Mouse (Mus musculus): Measurements from ENCODE around the gene Tet2. TPM values are rescaled to one million over a fixed set of nuclear protein-coding genes. Genes with fewer than 3 reads are reported as not detected.

Tet2 gene
- polyA plus RNA-seq, 1 experiment from 2014 or later: 20.9 TPM

- Histone ChIP-seq H3K36me3 (peaks cover 11% of the 10 kb centered on the region; the same call in 1 of the 2 replicates), H3K4me1 (replicated peaks) (no peaks in the 10 kb centered on the region), H3K4me3 (no peak overlapping the region), H3K27ac (no peak overlapping the region), H3K27me3 (ENCODE audit: insufficient read depth, poor library complexity, severe bottlenecking) (no peaks in the 10 kb centered on the region), H3K9me3 (no peaks in the 10 kb centered on the region)
- WGBS: 85% methylated on average over 1 of the region's 1 CpGs
- DNase-seq (ENCODE audit: low spot score): no peak
Observed at GRCm38 (mm10) chr3:133525578-133525977, 19.4 kb downstream of the Tet2 start.

DNA sequence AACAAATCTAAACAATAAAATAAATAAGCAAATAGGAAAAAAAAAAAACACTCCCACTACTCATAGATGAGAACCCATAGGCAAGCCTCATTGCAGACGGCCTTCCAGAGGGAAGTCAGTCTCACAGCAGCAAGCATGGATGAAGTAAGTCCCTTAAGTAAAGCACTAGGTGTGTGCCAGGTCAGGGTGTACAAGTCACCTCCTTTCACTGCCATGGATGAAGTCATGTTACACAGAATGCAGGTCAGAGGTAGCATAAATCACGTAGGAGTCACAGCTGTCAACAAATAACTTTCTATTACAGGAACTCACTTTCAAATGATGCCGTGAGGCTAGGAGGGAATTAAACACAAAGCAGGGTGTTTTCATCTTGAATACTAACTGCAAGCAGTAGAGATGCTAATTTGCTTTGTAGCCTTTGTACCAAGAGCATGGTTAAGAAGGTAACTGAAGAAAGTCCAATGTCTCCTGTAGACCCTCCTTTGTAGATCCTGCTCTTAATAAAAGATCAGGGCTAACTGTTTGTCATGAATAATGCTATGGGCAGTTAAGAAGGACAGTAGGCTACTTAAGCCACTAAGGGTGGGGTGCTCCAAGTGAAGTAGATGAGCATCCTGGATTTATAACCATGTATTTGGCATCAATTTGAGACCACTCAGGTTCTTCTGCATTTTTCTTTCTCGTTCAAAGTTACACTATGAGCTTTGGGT is 20.4 kb downstream of the Tet2 start:
- peaks cover 11% of the 10 kb centered on the region; the same call in 1 of the 2 replicates for H3K36me3 ChIP-seq
- no peaks in the 10 kb centered on the region for H3K4me1 ChIP-seq (replicated peaks)
- H3K4me3 ChIP-seq: no peak overlapping the region
- WGBS: 86% methylated on average over 4 of the region's 4 CpGs
- H3K27me3 ChIP-seq (ENCODE audit: insufficient read depth, poor library complexity, severe bottlenecking): no peaks in the 10 kb centered on the region
- no peaks in the 10 kb centered on the region for H3K9me3 ChIP-seq
- H3K27ac ChIP-seq: no peak overlapping the region
- DNase-seq (ENCODE audit: low spot score): no peak

- Histone ChIP-seq H3K27me3 (ENCODE audit: insufficient read depth, poor library complexity, severe bottlenecking) (no peaks in the 10 kb centered on the region), H3K36me3 (peaks cover 14% of the 10 kb centered on the region; the same call in 1 of the 2 replicates), H3K4me1 (replicated peaks) (no peaks in the 10 kb centered on the region), H3K9me3 (no peaks in the 10 kb centered on the region), H3K4me3 (no peak overlapping the region), H3K27ac (no peak overlapping the region)
- 94% methylated on average over 6 of the region's 6 CpGs for WGBS
- no peak for DNase-seq (ENCODE audit: low spot score)
Observed at GRCm38 (mm10) chr3:133523191-133523590, 21.7 kb downstream of the Tet2 start.

GRCm38 (mm10) chr3:133522289-133522688 is 22.6 kb downstream of the Tet2 start:
- H3K4me3 ChIP-seq: no peak overlapping the region
- H3K4me1 ChIP-seq (replicated peaks): no peaks in the 10 kb centered on the region
- no peaks in the 10 kb centered on the region for H3K9me3 ChIP-seq
- no peak overlapping the region for H3K27ac ChIP-seq
- DNase-seq (ENCODE audit: low spot score): no peak
- peaks cover 12% of the 10 kb centered on the region for H3K36me3 ChIP-seq
- no peaks in the 10 kb centered on the region for H3K27me3 ChIP-seq (ENCODE audit: insufficient read depth, poor library complexity, severe bottlenecking)
- WGBS: 72% methylated on average over 7 of the region's 7 CpGs

DNA sequence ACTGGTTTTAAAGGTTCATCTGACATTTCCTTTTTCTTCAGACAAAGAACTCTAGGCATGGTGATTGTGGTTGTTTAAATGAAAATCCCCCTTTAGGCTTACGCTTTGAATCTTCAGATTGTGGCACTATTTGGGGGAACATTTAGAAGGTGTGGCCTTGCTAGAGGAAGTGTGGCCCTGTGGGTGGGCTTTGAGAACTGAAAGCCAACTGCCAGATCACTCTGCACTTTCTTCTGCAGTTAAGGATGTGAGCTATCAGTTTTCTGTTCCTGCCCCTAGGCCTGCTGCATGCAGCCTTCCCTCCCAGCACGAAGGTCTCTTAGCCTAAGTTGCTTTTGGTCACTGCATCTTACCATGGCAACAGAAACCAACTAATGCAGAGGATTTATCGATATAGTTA is 26.1 kb downstream of the Tet2 start:
- WGBS: 85% methylated on average over 3 of the region's 3 CpGs
- no peak for DNase-seq (ENCODE audit: low spot score)

DNA sequence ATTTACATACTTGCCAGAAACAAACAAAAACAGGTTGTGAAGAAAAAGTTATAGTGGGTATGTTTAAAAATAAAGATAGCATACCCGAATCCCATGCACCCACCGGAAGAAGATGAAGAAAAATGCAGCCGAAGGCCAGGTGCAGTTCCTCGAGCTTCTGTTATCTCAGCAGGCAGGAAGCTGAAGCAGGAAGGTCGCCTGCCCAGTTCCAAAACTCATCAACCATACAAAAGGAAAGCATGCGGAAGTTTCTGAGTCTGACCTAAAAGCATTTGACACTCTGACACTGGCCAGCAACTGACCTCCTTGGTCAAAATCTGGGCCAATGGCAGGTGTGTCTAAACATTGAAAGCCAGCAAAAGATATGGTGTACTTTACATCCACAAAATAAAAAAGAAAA is 26.8 kb downstream of the Tet2 start:
- no peak overlapping the region for H3K4me3 ChIP-seq
- H3K27me3 ChIP-seq (ENCODE audit: insufficient read depth, poor library complexity, severe bottlenecking): no peaks in the 10 kb centered on the region
- no peaks in the 10 kb centered on the region for H3K9me3 ChIP-seq
- no peak for DNase-seq (ENCODE audit: low spot score)
- no peak overlapping the region for H3K27ac ChIP-seq
- WGBS: 90% methylated on average over 6 of the region's 6 CpGs
- no peaks in the 10 kb centered on the region for H3K4me1 ChIP-seq (replicated peaks)
- H3K36me3 ChIP-seq: peaks cover 45% of the 10 kb centered on the region

More for the DNA sequence above, 26.1 kb downstream of the Tet2 start:
- no peaks in the 10 kb centered on the region for H3K4me1 ChIP-seq (replicated peaks)
- H3K9me3 ChIP-seq: no peaks in the 10 kb centered on the region
- H3K27ac ChIP-seq: no peak overlapping the region
- peaks cover 38% of the 10 kb centered on the region for H3K36me3 ChIP-seq
- no peak overlapping the region for H3K4me3 ChIP-seq
- H3K27me3 ChIP-seq (ENCODE audit: insufficient read depth, poor library complexity, severe bottlenecking): no peaks in the 10 kb centered on the region

DNA sequence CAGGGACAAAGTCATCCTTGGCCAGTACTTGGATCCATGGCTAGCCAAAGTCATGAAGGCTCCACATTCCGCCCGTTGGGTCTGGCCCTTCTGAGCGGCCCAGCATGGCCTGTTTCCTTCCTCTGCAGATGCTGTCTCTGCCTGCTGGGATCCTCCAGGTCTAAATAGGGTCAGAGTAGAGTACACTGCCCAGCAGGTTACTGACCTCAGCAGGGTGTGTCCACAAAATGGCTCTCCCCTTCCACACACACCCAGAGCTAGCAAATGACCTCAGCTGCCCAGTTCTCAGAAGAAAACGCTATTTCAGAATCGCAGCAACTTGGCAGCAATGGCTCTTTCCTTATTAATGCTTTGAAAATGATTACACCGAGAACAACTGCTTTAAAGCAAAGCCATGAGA is 27.5 kb downstream of the Tet2 start:
- 81% methylated on average over 6 of the region's 6 CpGs for WGBS

GRCm38 (mm10) chr3:133516137-133516536 is 28.8 kb downstream of the Tet2 start:
- Histone ChIP-seq H3K9me3 (no peaks in the 10 kb centered on the region), H3K4me1 (replicated peaks) (no peaks in the 10 kb centered on the region), H3K27ac (no peak overlapping the region), H3K4me3 (no peak overlapping the region), H3K36me3 (peaks cover 64% of the 10 kb centered on the region), H3K27me3 (ENCODE audit: insufficient read depth, poor library complexity, severe bottlenecking) (no peaks in the 10 kb centered on the region)
- DNase-seq (ENCODE audit: low spot score): no peak
- 94% methylated on average over 6 of the region's 6 CpGs for WGBS

More for the DNA sequence above, 27.5 kb downstream of the Tet2 start:
- H3K27me3 ChIP-seq (ENCODE audit: insufficient read depth, poor library complexity, severe bottlenecking): no peaks in the 10 kb centered on the region
- no peak overlapping the region for H3K4me3 ChIP-seq
- no peak for DNase-seq (ENCODE audit: low spot score)
- peaks cover 52% of the 10 kb centered on the region for H3K36me3 ChIP-seq
- H3K9me3 ChIP-seq: no peaks in the 10 kb centered on the region
- no peak overlapping the region for H3K27ac ChIP-seq
- no peaks in the 10 kb centered on the region for H3K4me1 ChIP-seq (replicated peaks)

GRCm38 (mm10) chr3:133515204-133515969 is 29.6 kb downstream of the Tet2 start:
- peaks cover 71% of the 10 kb centered on the region for H3K36me3 ChIP-seq
- H3K4me3 ChIP-seq: no peak overlapping the region
- 94% methylated on average over 8 of the region's 8 CpGs for WGBS
- no peak overlapping the region for H3K27ac ChIP-seq
- no peak for DNase-seq (ENCODE audit: low spot score)
- H3K4me1 ChIP-seq (replicated peaks): no peaks in the 10 kb centered on the region
- no peaks in the 10 kb centered on the region for H3K9me3 ChIP-seq
- no peaks in the 10 kb centered on the region for H3K27me3 ChIP-seq (ENCODE audit: insufficient read depth, poor library complexity, severe bottlenecking)

DNA sequence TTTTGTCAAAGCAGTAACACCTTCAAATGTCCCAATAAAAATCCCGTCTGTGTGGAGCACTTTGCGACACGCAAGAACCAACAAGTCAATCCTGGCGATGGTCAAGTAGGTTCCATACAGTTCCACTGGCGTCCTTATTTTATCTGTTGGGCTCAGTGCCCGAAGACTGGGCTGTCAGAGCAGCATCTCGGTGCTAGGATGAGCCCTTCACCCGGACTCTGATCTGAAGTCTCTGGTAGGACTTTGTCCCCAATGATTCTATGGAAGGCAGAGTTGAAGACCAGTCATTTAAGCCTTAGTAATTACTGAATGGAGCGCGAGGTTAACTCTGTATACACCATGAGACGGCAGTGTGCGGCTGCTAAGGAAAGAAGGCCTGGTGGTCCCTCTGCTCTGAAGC is 30.6 kb downstream of the Tet2 start:
- Histone ChIP-seq H3K27me3 (ENCODE audit: insufficient read depth, poor library complexity, severe bottlenecking) (no peaks in the 10 kb centered on the region), H3K27ac (no peak overlapping the region), H3K4me3 (no peak overlapping the region), H3K9me3 (no peaks in the 10 kb centered on the region), H3K36me3 (peaks cover 72% of the 10 kb centered on the region), H3K4me1 (replicated peaks) (no peaks in the 10 kb centered on the region)
- 94% methylated on average over 12 of the region's 12 CpGs for WGBS
- DNase-seq (ENCODE audit: low spot score): no peak

- Histone ChIP-seq H3K27me3 (ENCODE audit: insufficient read depth, poor library complexity, severe bottlenecking) (no peaks in the 10 kb centered on the region), H3K4me3 (no peak overlapping the region), H3K36me3 (peaks cover 74% of the 10 kb centered on the region), H3K27ac (no peak overlapping the region), H3K4me1 (replicated peaks) (no peaks in the 10 kb centered on the region), H3K9me3 (no peaks in the 10 kb centered on the region)
- 87% methylated on average over 7 of the region's 7 CpGs for WGBS
- DNase-seq (ENCODE audit: low spot score): no peak
Observed at GRCm38 (mm10) chr3:133513475-133513874, 31.5 kb downstream of the Tet2 start.

- Histone ChIP-seq H3K4me1 (replicated peaks) (no peaks in the 10 kb centered on the region), H3K27me3 (ENCODE audit: insufficient read depth, poor library complexity, severe bottlenecking) (no peaks in the 10 kb centered on the region), H3K36me3 (peaks cover 74% of the 10 kb centered on the region), H3K9me3 (no peaks in the 10 kb centered on the region), H3K4me3 (no peak overlapping the region), H3K27ac (no peak overlapping the region)
- DNase-seq (ENCODE audit: low spot score): no peak
- WGBS: 91% methylated on average over 4 of the region's 4 CpGs
Observed at GRCm38 (mm10) chr3:133510368-133510767, 34.6 kb downstream of the Tet2 start.

GRCm38 (mm10) chr3:133509796-133510195 is 35.1 kb downstream of the Tet2 start:
- peaks cover 69% of the 10 kb centered on the region for H3K36me3 ChIP-seq

More at GRCm38 (mm10) chr3:133509796-133510195, 35.1 kb downstream of the Tet2 start:
- Histone ChIP-seq H3K9me3 (no peaks in the 10 kb centered on the region), H3K4me3 (no peak overlapping the region), H3K27me3 (ENCODE audit: insufficient read depth, poor library complexity, severe bottlenecking) (no peaks in the 10 kb centered on the region), H3K27ac (no peak overlapping the region), H3K4me1 (replicated peaks) (no peaks in the 10 kb centered on the region)
- WGBS: 94% methylated on average over 2 of the region's 2 CpGs
- DNase-seq (ENCODE audit: low spot score): no peak

Data from hindbrain, embryonic 10.5 days (tissue).